Mouse (Mus musculus) heart, adult 2 months (tissue): ENCODE measurements around the gene Smo.

Source experiments
- CTCF ChIP-seq: fragments of 200-600 bp; IDR thresholded peaks from 2 replicates; pipeline ENCODE4 v1.8.1; 2022; ENCODE audit warnings: antibody characterized with exemption, mild to moderate bottlenecking, moderate library complexity
- EP300 ChIP-seq: fragments of 200-500 bp; IDR thresholded peaks from 2 replicates; pipeline ENCODE4 v1.6.1; 2011; ENCODE audit warnings: low read depth, low read length, control low read depth; ENCODE audit not compliant: insufficient read depth
- POLR2A ChIP-seq: fragments of 200-500 bp; IDR thresholded peaks from 2 replicates; pipeline ENCODE4 v1.6.1; 2011; ENCODE audit warnings: mild to moderate bottlenecking, low read depth, low read length, control low read depth; ENCODE audit not compliant: insufficient read depth

DNA sequence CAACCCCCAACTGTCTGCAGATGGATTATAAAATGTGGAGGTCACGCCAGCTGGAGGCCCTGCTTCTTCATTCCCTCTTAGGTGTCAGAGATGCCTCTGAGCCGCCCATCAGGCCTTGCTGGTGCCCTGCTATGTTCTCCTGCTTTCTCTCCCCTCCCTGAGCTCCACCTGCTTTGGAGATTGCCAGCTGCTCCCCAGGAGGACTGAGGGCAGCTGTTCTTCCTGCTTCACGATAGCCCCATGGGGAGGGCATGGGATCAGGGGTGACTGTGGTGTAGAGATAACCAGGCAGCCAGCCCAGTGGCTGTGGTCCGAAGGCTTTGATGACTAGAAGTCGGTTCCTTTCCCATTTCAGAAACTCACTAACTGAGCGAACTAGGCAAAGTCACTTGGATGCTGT is 34.3 kb upstream of the Smo start:
- no peak for TF ChIP-seq CTCF
- TF ChIP-seq POLR2A = no peak
- TF ChIP-seq EP300 = no peak
